Mouse (Mus musculus) spleen, adult 2 months (tissue): Measurements from ENCODE around the gene Lcmt1.

Experiments used
- CTCF ChIP-seq: fragments of 200-500 bp; IDR thresholded peaks from 2 replicates; pipeline ENCODE4 v1.5.1; 2011; ENCODE audit warnings: mild to moderate bottlenecking, inconsistent platforms; ENCODE audit not compliant: insufficient read depth, insufficient read length, insufficient replicate concordance; ENCODE audit errors: extremely low read depth
- POLR2A ChIP-seq: fragments of 200-500 bp; IDR thresholded peaks from 2 replicates; pipeline ENCODE4 v1.6.1; 2011; ENCODE audit warnings: low read depth, low read length, inconsistent platforms

DNA sequence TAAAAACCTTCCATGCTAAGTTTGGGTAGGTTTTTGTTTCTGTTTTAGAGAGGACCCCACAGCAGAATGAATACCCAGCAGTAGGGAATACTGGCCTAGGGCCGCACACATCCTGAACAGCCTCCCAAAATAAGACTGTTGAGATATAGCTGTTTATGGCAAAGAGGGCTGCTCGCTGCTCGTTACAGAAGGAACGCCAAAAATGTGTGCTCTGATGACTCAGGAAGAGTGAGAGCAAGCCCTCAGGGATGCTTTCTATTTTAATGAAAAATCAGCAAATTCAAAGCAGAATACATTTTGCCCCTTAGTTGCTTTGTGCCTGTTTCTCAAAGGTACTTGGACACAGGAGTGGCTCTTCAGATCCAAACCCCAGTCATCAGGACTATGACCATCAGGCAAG lies 41.7 kb upstream of the Lcmt1 start:
- TF ChIP-seq POLR2A (no peak), CTCF (no peak)
